8 mouse cellular contexts compared by ENCODE assay signal in the genomic region with DNA sequence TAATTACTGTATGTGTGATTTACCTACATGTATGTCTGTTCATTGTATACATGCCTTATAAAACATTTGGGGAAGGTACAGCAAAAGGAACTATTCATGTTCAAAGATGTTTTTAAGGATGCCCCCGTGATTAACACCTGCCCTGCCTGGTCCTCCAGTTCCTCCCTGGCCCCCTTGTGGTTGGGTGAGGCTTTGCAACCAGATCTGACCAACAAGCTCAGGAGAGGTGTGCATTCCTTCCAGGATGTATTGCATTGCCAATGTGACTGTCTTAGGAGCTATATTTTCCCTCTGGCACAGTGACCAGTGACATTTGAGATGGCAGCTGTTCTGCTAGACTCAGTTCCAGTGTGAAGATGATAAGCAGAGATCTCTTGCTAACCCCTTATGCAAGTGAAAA. TPM values are rescaled to one million over a fixed set of nuclear protein-coding genes. Genes with fewer than 3 reads are reported as not detected.
DNase-seq lines count a peak whose midpoint lies in the region; ATAC-seq and TF ChIP-seq lines count a peak whose summit lies in the region.

No protein-coding gene starts in this region.

- ATAC-seq in liver, embryonic 12.5 days = no peak
- peak; percentile 65; the same call in 1 of the 2 replicates for ATAC-seq in G1E (ENCODE audit: extremely low read depth, insufficient number of reproducible peaks, low FRiP score, poor library complexity, severe bottlenecking)

- H3K4me1 ChIP-seq in liver, embryonic 12.5 days = no peaks in the 10 kb centered on the region
- no peaks in the 10 kb centered on the region for H3K4me1 ChIP-seq in G1E (ENCODE audit: insufficient read depth, low read depth, low read length)
- no peaks in the 10 kb centered on the region for H3K4me1 ChIP-seq in bone marrow macrophage, adult 2 months (ENCODE audit: control insufficient read depth, insufficient read depth, low read length)
- no peaks in the 10 kb centered on the region for H3K4me1 ChIP-seq in embryonic fibroblast, embryonic 13.5 days (ENCODE audit: control insufficient read depth, insufficient read depth, low read length)

- no peak for TF ChIP-seq POLR2A in bone marrow macrophage, adult 2 months (IDR thresholded peaks at IDR 0.05; ENCODE audit: borderline replicate concordance, low read depth, low read length)
- TF ChIP-seq POLR2A in embryonic fibroblast, embryonic 13.5 days (IDR thresholded peaks at IDR 0.05; ENCODE audit: low read depth, low read length) = no peak

- H3K4me2 ChIP-seq in liver, embryonic 12.5 days = no peak overlapping the region

- WGBS in liver, embryonic 12.5 days (ENCODE audit: insufficient replicate concordance) = 48% methylated on average over 1 of the region's 1 CpGs

- H3K4me3 ChIP-seq in liver, embryonic 12.5 days = no peak overlapping the region
- H3K4me3 ChIP-seq in G1E (ENCODE audit: low read depth, low read length) = no peak overlapping the region
- no peak overlapping the region for H3K4me3 ChIP-seq in bone marrow macrophage, adult 2 months (ENCODE audit: insufficient read depth, low read length)
- no peak overlapping the region for H3K4me3 ChIP-seq in embryonic fibroblast, embryonic 13.5 days (ENCODE audit: insufficient read depth, low read length)

- peak; percentile 63 for DNase-seq in liver
- DNase-seq in G1E (ENCODE audit: low spot score) = peak; percentile 33
- peak; percentile 62 to 86 for DNase-seq in kidney, postnatal 36 days
- DNase-seq in ovary, postnatal 14 days (ENCODE audit: low spot score) = peak; percentile 38
- no peak for DNase-seq in right cerebral cortex, adult 18-20 months

- no peaks in the 10 kb centered on the region for H3K36me3 ChIP-seq in liver, embryonic 12.5 days
- H3K36me3 ChIP-seq in G1E (replicated peaks) = no peaks in the 10 kb centered on the region

- peak; percentile 85 for TF ChIP-seq CTCF in G1E (IDR thresholded peaks at IDR 0.05; ENCODE audit: low read depth, low read length)
- TF ChIP-seq CTCF in bone marrow macrophage, adult 2 months (IDR thresholded peaks at IDR 0.05; ENCODE audit: low read depth, low read length) = peak; percentile 68
- peak; percentile 71 for TF ChIP-seq CTCF in embryonic fibroblast, embryonic 13.5 days (IDR thresholded peaks at IDR 0.05; ENCODE audit: borderline replicate concordance, insufficient read depth, low read length)

- H3K27ac ChIP-seq in liver, embryonic 12.5 days = no peak overlapping the region
- no peak overlapping the region for H3K27ac ChIP-seq in bone marrow macrophage, adult 2 months (ENCODE audit: insufficient read depth, low read depth, low read length)
- no peak overlapping the region for H3K27ac ChIP-seq in embryonic fibroblast, embryonic 13.5 days (ENCODE audit: insufficient read depth, low read length)

- H3K9ac ChIP-seq in liver, embryonic 12.5 days = no peak overlapping the region

- H3K9me3 ChIP-seq in liver, embryonic 12.5 days (replicated peaks) = no peaks in the 10 kb centered on the region
- H3K9me3 ChIP-seq in G1E (replicated peaks) = no peaks in the 10 kb centered on the region

- H3K27me3 ChIP-seq in liver, embryonic 12.5 days (replicated peaks) = peaks cover 3% of the 10 kb centered on the region; the same call in 1 of the 2 replicates
- peaks cover 12% of the 10 kb centered on the region for H3K27me3 ChIP-seq in G1E (ENCODE audit: insufficient read depth, low read length)

RNA-seq across cellular contexts. Expression of a gene that starts 16.8 kb away (rescaled TPM):
- 24.0 and 24.9 TPM in 2 replicates for polyA plus RNA-seq in liver, embryonic 12.5 days (2016; fragmentation: Nextera tagmentation; extraction: Ambion mirVana)
- total RNA-seq in G1E (2014; fragmentation: Nextera tagmentation) (8.2 and 9.3 TPM in 2 replicates), G1E (2017) (14.4 and 14.6 TPM in 2 replicates)
- 3.1 and 3.9 TPM in 2 replicates for polyA plus RNA-seq in G1E (2012)
- polyA plus RNA-seq in bone marrow macrophage, adult 2 months (2012; ENCODE audit: insufficient read depth, insufficient read length, missing spikeins) = 45.4 and 49.2 TPM in 2 replicates
- polyA plus RNA-seq in embryonic fibroblast, embryonic 13.5 days (2011; ENCODE audit: insufficient read length, low read depth, missing spikeins) = 41.8 and 60.3 TPM in 2 replicates
